Mouse (Mus musculus) ZHBTc4 (cell line): ENCODE data around the gene Ranbp2.

Experiments
- DNase-seq: peaks from one replicate; pipeline ENCODE4 v3.0.0-alpha.2; 2011; ENCODE audit warnings: low read depth, low spot score

Ranbp2 gene

GRCm38 (mm10) chr10:58496732-58497131 lies 50.0 kb downstream of the Ranbp2 start:
- DNase-seq = no peak

GRCm38 (mm10) chr10:58497320-58498284 lies 50.9 kb downstream of the Ranbp2 start, which contains the start of gene Ccdc138:
Gene Ccdc138, plus strand, starts transcription at chr10:58497948.
- peak; percentile 97 for DNase-seq

GRCm38 (mm10) chr10:58498516-58498915 lies 51.8 kb downstream of the Ranbp2 start:
- DNase-seq = no peak

GRCm38 (mm10) chr10:58529358-58529757 lies 82.6 kb downstream of the Ranbp2 start:
- DNase-seq = no peak

GRCm38 (mm10) chr10:58530896-58531790 lies 84.4 kb downstream of the Ranbp2 start:
- DNase-seq = peak; percentile 69

GRCm38 (mm10) chr10:58532177-58532576 lies 85.5 kb downstream of the Ranbp2 start:
- DNase-seq = peak; percentile 88

GRCm38 (mm10) chr10:58536276-58536675 lies 89.6 kb downstream of the Ranbp2 start:
- DNase-seq = peak; percentile 66

- peak; percentile 88 for DNase-seq
These were observed 93.9 kb downstream of the Ranbp2 start for GRCm38 (mm10) chr10:58540613-58541012.
